Mouse (Mus musculus): Measurements from ENCODE around the gene Itsn1. TPM values are rescaled to one million over a fixed set of nuclear protein-coding genes. Genes with fewer than 3 reads are reported as not detected.

Gene Itsn1
- polyA plus RNA-seq, 1 experiment: 24.3 TPM

- Histone ChIP-seq H3K36me3 (ENCODE audit: control insufficient read depth, insufficient read depth) (no peaks in the 10 kb centered on the region), H3K79me2 (ENCODE audit: control insufficient read depth, insufficient read depth) (peaks cover 64% of the 10 kb centered on the region), H3K27me3 (ENCODE audit: control insufficient read depth, insufficient read depth, insufficient read length) (no peaks in the 10 kb centered on the region), H3K4me3 (ENCODE audit: insufficient read depth, poor library complexity, severe bottlenecking) (no peak overlapping the region), H3ac (ENCODE audit: control insufficient read depth, insufficient read length, low read depth) (no peak overlapping the region), H3K79me3 (ENCODE audit: low read depth) (peaks cover 11% of the 10 kb centered on the region)
- no peak for TF ChIP-seq CEBPB (IDR thresholded peaks at IDR 0.05; ENCODE audit: low read depth)
- TF ChIP-seq MAX (IDR thresholded peaks at IDR 0.05): no peak
- TF ChIP-seq USF1 (IDR thresholded peaks at IDR 0.05; ENCODE audit: low read depth): no peak
- TF ChIP-seq FOSL1 (IDR thresholded peaks at IDR 0.05; ENCODE audit: insufficient read depth, low read length, poor library complexity, severe bottlenecking): no peak
- TF ChIP-seq CTCF (IDR thresholded peaks at IDR 0.05; ENCODE audit: control insufficient read depth, insufficient read depth, insufficient read length): no peak
- TF ChIP-seq MYOG (IDR thresholded peaks at IDR 0.05; ENCODE audit: control insufficient read depth, extremely low read depth, insufficient read length): no peak
- no peak for TF ChIP-seq MYOD1 (IDR thresholded peaks at IDR 0.05; ENCODE audit: control insufficient read depth, insufficient read length, low read depth)
Observed at GRCm38 (mm10) chr16:91770662-91771061, 41.6 kb downstream of the Itsn1 start.

- H3K79me3 ChIP-seq (ENCODE audit: low read depth): peaks cover 7% of the 10 kb centered on the region
- no peaks in the 10 kb centered on the region for H3K27me3 ChIP-seq (ENCODE audit: control insufficient read depth, insufficient read depth, insufficient read length)
- H3K79me2 ChIP-seq (ENCODE audit: control insufficient read depth, insufficient read depth): peaks cover 63% of the 10 kb centered on the region
- no peak overlapping the region for H3K4me3 ChIP-seq (ENCODE audit: insufficient read depth, poor library complexity, severe bottlenecking)
- H3ac ChIP-seq (ENCODE audit: control insufficient read depth, insufficient read length, low read depth): no peak overlapping the region
- no peaks in the 10 kb centered on the region for H3K36me3 ChIP-seq (ENCODE audit: control insufficient read depth, insufficient read depth)
- TF ChIP-seq MYOG (IDR thresholded peaks at IDR 0.05; ENCODE audit: control insufficient read depth, extremely low read depth, insufficient read length): no peak
- no peak for TF ChIP-seq CTCF (IDR thresholded peaks at IDR 0.05; ENCODE audit: control insufficient read depth, insufficient read depth, insufficient read length)
- TF ChIP-seq MAX (IDR thresholded peaks at IDR 0.05): no peak
- no peak for TF ChIP-seq USF1 (IDR thresholded peaks at IDR 0.05; ENCODE audit: low read depth)
- no peak for TF ChIP-seq CEBPB (IDR thresholded peaks at IDR 0.05; ENCODE audit: low read depth)
- no peak for TF ChIP-seq FOSL1 (IDR thresholded peaks at IDR 0.05; ENCODE audit: insufficient read depth, low read length, poor library complexity, severe bottlenecking)
- no peak for TF ChIP-seq MYOD1 (IDR thresholded peaks at IDR 0.05; ENCODE audit: control insufficient read depth, insufficient read length, low read depth)
Observed at GRCm38 (mm10) chr16:91771334-91771733, 42.3 kb downstream of the Itsn1 start.

- H3K36me3 ChIP-seq (ENCODE audit: control insufficient read depth, insufficient read depth): no peaks in the 10 kb centered on the region
- TF ChIP-seq CEBPB (IDR thresholded peaks at IDR 0.05; ENCODE audit: low read depth): no peak
- no peak for TF ChIP-seq USF1 (IDR thresholded peaks at IDR 0.05; ENCODE audit: low read depth)
- TF ChIP-seq FOSL1 (IDR thresholded peaks at IDR 0.05; ENCODE audit: insufficient read depth, low read length, poor library complexity, severe bottlenecking): no peak
- H3K4me3 ChIP-seq (ENCODE audit: insufficient read depth, poor library complexity, severe bottlenecking): no peak overlapping the region
- H3K79me3 ChIP-seq (ENCODE audit: low read depth): peaks cover 12% of the 10 kb centered on the region
- H3K79me2 ChIP-seq (ENCODE audit: control insufficient read depth, insufficient read depth): peaks cover 63% of the 10 kb centered on the region
- H3K27me3 ChIP-seq (ENCODE audit: control insufficient read depth, insufficient read depth, insufficient read length): no peaks in the 10 kb centered on the region
- no peak overlapping the region for H3ac ChIP-seq (ENCODE audit: control insufficient read depth, insufficient read length, low read depth)
Observed at GRCm38 (mm10) chr16:91772586-91772985, 43.5 kb downstream of the Itsn1 start.

GRCm38 (mm10) chr16:91779576-91779975 lies 50.5 kb downstream of the Itsn1 start:
- Histone ChIP-seq H3K79me3 (ENCODE audit: low read depth) (peaks cover 6% of the 10 kb centered on the region), H3K4me3 (ENCODE audit: insufficient read depth, poor library complexity, severe bottlenecking) (no peak overlapping the region), H3K36me3 (ENCODE audit: control insufficient read depth, insufficient read depth) (no peaks in the 10 kb centered on the region), H3K27me3 (ENCODE audit: control insufficient read depth, insufficient read depth, insufficient read length) (no peaks in the 10 kb centered on the region), H3K79me2 (ENCODE audit: control insufficient read depth, insufficient read depth) (peaks cover 29% of the 10 kb centered on the region), H3ac (ENCODE audit: control insufficient read depth, insufficient read length, low read depth) (no peak overlapping the region)
- TF ChIP-seq MYOD1 (IDR thresholded peaks at IDR 0.05; ENCODE audit: control insufficient read depth, insufficient read length, low read depth) (no peak), FOSL1 (IDR thresholded peaks at IDR 0.05; ENCODE audit: insufficient read depth, low read length, poor library complexity, severe bottlenecking) (no peak), MYOG (IDR thresholded peaks at IDR 0.05; ENCODE audit: control insufficient read depth, extremely low read depth, insufficient read length) (no peak), CTCF (IDR thresholded peaks at IDR 0.05; ENCODE audit: control insufficient read depth, insufficient read depth, insufficient read length) (no peak), USF1 (IDR thresholded peaks at IDR 0.05; ENCODE audit: low read depth) (no peak), CEBPB (IDR thresholded peaks at IDR 0.05; ENCODE audit: low read depth) (no peak), MAX (IDR thresholded peaks at IDR 0.05) (no peak)

GRCm38 (mm10) chr16:91780151-91780550 lies 51.1 kb downstream of the Itsn1 start:
- H3K27me3 ChIP-seq (ENCODE audit: control insufficient read depth, insufficient read depth, insufficient read length): no peaks in the 10 kb centered on the region
- TF ChIP-seq FOSL1 (IDR thresholded peaks at IDR 0.05; ENCODE audit: insufficient read depth, low read length, poor library complexity, severe bottlenecking) (no peak), MYOG (IDR thresholded peaks at IDR 0.05; ENCODE audit: control insufficient read depth, extremely low read depth, insufficient read length) (no peak), USF1 (IDR thresholded peaks at IDR 0.05; ENCODE audit: low read depth) (no peak), CEBPB (IDR thresholded peaks at IDR 0.05; ENCODE audit: low read depth) (no peak), MYOD1 (IDR thresholded peaks at IDR 0.05; ENCODE audit: control insufficient read depth, insufficient read length, low read depth) (no peak), MAX (IDR thresholded peaks at IDR 0.05) (no peak), CTCF (IDR thresholded peaks at IDR 0.05; ENCODE audit: control insufficient read depth, insufficient read depth, insufficient read length) (no peak)

GRCm38 (mm10) chr16:91780826-91781225 lies 51.7 kb downstream of the Itsn1 start:
- peaks cover 4% of the 10 kb centered on the region for H3K36me3 ChIP-seq (ENCODE audit: control insufficient read depth, insufficient read depth)
- H3K79me3 ChIP-seq (ENCODE audit: low read depth): peaks cover 6% of the 10 kb centered on the region
- no peaks in the 10 kb centered on the region for H3K27me3 ChIP-seq (ENCODE audit: control insufficient read depth, insufficient read depth, insufficient read length)
- TF ChIP-seq CEBPB (IDR thresholded peaks at IDR 0.05; ENCODE audit: low read depth) (no peak), MYOD1 (IDR thresholded peaks at IDR 0.05; ENCODE audit: control insufficient read depth, insufficient read length, low read depth) (no peak), FOSL1 (IDR thresholded peaks at IDR 0.05; ENCODE audit: insufficient read depth, low read length, poor library complexity, severe bottlenecking) (no peak), MYOG (IDR thresholded peaks at IDR 0.05; ENCODE audit: control insufficient read depth, extremely low read depth, insufficient read length) (no peak), USF1 (IDR thresholded peaks at IDR 0.05; ENCODE audit: low read depth) (no peak), CTCF (IDR thresholded peaks at IDR 0.05; ENCODE audit: control insufficient read depth, insufficient read depth, insufficient read length) (no peak), MAX (IDR thresholded peaks at IDR 0.05) (no peak)
- no peak overlapping the region for H3ac ChIP-seq (ENCODE audit: control insufficient read depth, insufficient read length, low read depth)
- H3K4me3 ChIP-seq (ENCODE audit: insufficient read depth, poor library complexity, severe bottlenecking): no peak overlapping the region
- H3K79me2 ChIP-seq (ENCODE audit: control insufficient read depth, insufficient read depth): peaks cover 24% of the 10 kb centered on the region

More at GRCm38 (mm10) chr16:91780151-91780550, 51.1 kb downstream of the Itsn1 start:
- no peaks in the 10 kb centered on the region for H3K36me3 ChIP-seq (ENCODE audit: control insufficient read depth, insufficient read depth)
- no peak overlapping the region for H3K4me3 ChIP-seq (ENCODE audit: insufficient read depth, poor library complexity, severe bottlenecking)
- peaks cover 25% of the 10 kb centered on the region for H3K79me2 ChIP-seq (ENCODE audit: control insufficient read depth, insufficient read depth)
- peaks cover 6% of the 10 kb centered on the region for H3K79me3 ChIP-seq (ENCODE audit: low read depth)
- H3ac ChIP-seq (ENCODE audit: control insufficient read depth, insufficient read length, low read depth): no peak overlapping the region
